Mouse (Mus musculus): ENCODE measurements around the gene Rnft1.
"Not testable (repeated sequence)": the region's sequence is repeated elsewhere in the genome, so short reads cannot be mapped to it uniquely, and the experiment has no call there.

Rnft1 gene

GRCm38 (mm10) chr11:86519751-86520150 lies 35.3 kb downstream of the Rnft1 start:
- DNase-seq (ENCODE audit: low spot score in 2 of 2), result no peak

GRCm38 (mm10) chr11:86527528-86527927 lies 43.1 kb downstream of the Rnft1 start:
- DNase-seq (ENCODE audit: low spot score in 2 of 2), result no peak

GRCm38 (mm10) chr11:86532834-86533233 lies 48.4 kb downstream of the Rnft1 start:
- DNase-seq (ENCODE audit: low spot score in 2 of 2), result no peak

GRCm38 (mm10) chr11:86533302-86533701 lies 48.8 kb downstream of the Rnft1 start:
- DNase-seq (ENCODE audit: low spot score in 2 of 2), result not testable (repeated sequence)

GRCm38 (mm10) chr11:86534201-86534910 lies 49.9 kb downstream of the Rnft1 start:
- no peak for DNase-seq (ENCODE audit: low spot score in 2 of 2)

- DNase-seq (ENCODE audit: low spot score in 2 of 2), result no peak
Measured at GRCm38 (mm10) chr11:86538786-86539185, 54.3 kb downstream of the Rnft1 start.

GRCm38 (mm10) chr11:86539716-86540475 lies 55.4 kb downstream of the Rnft1 start:
- no peak for DNase-seq (ENCODE audit: low spot score in 2 of 2)

- DNase-seq (ENCODE audit: low spot score in 2 of 2), result no peak
Measured at GRCm38 (mm10) chr11:86540476-86540845, 56.0 kb downstream of the Rnft1 start.

GRCm38 (mm10) chr11:86542851-86543250 lies 58.4 kb downstream of the Rnft1 start:
- DNase-seq (ENCODE audit: low spot score in 2 of 2), result no peak

- peak; percentile 35 to 41 for DNase-seq (ENCODE audit: low spot score in 2 of 2)
Measured at GRCm38 (mm10) chr11:86543960-86544638, 59.6 kb downstream of the Rnft1 start.

- DNase-seq (ENCODE audit: low spot score in 2 of 2), result peak; percentile 100
Measured at GRCm38 (mm10) chr11:86544639-86545299, 60.3 kb downstream of the Rnft1 start, which contains the start of the genes Rps6kb1 and Tubd1. Gene Rps6kb1 (minus strand): TSS chr11:86544805. Gene Tubd1 (plus strand): TSS chr11:86544991.

GRCm38 (mm10) chr11:86545556-86545955 lies 61.1 kb downstream of the Rnft1 start:
- no peak for DNase-seq (ENCODE audit: low spot score in 2 of 2)

GRCm38 (mm10) chr11:86547412-86547811 lies 63.0 kb downstream of the Rnft1 start:
- no peak for DNase-seq (ENCODE audit: low spot score in 2 of 2)

Data from right cerebral cortex, postnatal 10 days (tissue).